Mouse (Mus musculus) testis, postnatal 10 days (tissue): ENCODE data around the gene Kif28.
"Not testable (repeated sequence)": the region's sequence is repeated elsewhere in the genome, so short reads cannot be mapped to it uniquely, and the experiment has no call there.

Source experiments
- DNase-seq: peaks from one replicate; pipeline ENCODE4 v3.0.0; 2021; ENCODE audit warnings: low spot score

Gene Kif28

DNA sequence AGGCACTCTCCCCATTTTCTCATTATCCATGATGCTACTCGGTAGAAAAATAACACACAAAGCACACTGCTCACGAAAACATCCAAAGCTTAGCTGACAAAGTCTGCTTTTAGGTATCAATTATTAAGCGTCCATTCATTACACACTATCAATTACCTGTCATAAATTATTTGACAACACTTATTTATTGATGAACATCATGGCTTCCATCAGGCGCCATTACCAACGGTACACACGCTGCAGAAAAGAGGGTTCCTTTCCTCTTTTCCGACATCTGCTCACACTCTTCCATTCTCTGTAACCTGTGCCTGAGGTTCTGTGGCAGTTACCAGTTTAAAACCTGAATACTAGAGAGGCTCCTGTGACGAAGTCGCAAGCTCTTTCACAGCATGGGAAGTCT, at the start of gene Kif28:
Kif28 (minus strand) TSS at position 101 of the 400 bp plus-strand sequence.
- DNase-seq: no peak

DNA sequence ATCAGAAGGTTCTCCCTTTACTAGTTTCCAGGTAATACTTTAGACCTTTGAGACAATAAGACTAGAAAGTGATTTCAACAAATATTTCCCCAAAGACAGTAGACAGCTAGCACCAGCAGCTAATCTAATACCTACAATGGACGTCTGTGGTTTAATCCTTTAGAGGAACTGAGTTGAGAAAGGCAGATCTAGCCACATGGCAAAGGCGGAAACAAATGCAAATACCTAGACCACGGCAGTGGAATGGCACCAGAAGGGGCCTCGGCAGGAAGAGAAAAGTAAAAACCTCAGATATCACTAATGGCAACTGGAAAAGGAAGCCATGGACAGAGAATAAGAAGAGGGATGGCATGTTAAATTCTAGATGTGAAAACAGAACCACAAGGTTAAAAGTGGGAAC, 42.2 kb upstream of the Kif28 start:
- no peak for DNase-seq

GRCm38 (mm10) chr1:179785502-179785901, 40.4 kb upstream of the Kif28 start:
- no peak for DNase-seq

GRCm38 (mm10) chr1:179784098-179784497, 39.0 kb upstream of the Kif28 start:
- DNase-seq: no peak

DNA sequence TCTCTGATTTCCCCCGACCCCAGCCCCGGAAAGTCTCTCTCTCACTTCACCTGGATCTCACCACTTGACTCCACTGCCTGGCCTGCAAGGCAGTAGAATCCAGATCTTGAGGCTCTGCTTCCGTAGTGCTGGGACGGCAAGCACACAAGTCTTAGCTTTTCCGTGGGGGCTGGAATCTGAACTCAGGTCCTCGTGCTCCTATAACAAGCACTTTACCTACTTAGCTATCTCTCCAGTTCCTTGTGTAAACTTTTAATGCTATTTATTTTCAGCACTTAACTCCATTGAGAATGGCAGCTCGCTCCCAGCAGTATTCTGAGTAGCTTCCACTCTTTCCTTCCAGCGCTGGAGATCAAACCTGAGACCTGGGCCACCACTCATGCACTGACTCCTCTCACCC, 31.8 kb upstream of the Kif28 start:
- DNase-seq: no peak

DNA sequence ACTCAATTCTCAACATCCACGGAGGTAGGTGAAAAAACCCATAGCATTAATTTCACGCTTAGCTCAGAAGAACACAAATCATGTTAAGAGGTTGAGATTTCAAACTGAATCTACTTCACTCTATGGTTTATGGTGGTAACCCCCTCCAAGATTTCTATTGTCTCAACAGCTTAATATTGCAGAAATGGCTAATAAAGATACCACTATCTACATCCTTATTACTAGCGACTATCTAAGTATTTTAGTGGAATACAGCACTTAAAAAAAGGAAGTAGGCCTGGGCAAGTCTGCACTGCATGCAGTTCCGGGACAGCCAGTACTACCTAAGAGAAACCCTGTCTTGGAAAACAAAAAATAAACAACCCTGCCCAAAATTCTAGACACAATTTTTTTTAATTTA, 15.5 kb upstream of the Kif28 start:
- DNase-seq: no peak

DNA sequence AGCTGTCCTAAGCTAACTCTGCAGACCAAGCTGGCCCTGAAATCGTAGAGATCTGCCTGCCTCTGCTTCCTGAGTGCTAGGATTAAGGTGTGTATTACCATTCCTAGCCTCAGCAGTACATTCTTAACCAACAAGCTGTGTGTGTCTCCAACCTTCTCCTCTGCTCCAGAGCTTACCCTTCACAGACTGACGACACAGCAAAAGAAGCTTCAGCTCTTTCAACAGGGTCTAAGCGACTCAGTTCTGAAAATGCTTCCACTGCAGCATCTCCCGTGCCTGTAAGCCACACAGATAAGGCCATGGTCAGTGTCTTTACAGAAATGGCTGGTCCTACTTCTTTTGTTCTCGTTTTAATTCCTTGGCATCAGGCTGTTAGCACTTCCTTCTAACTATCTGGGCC, 15.0 kb upstream of the Kif28 start:
- DNase-seq: no peak

- DNase-seq: no peak
Measured at GRCm38 (mm10) chr1:179756477-179756876, 11.4 kb upstream of the Kif28 start.

DNA sequence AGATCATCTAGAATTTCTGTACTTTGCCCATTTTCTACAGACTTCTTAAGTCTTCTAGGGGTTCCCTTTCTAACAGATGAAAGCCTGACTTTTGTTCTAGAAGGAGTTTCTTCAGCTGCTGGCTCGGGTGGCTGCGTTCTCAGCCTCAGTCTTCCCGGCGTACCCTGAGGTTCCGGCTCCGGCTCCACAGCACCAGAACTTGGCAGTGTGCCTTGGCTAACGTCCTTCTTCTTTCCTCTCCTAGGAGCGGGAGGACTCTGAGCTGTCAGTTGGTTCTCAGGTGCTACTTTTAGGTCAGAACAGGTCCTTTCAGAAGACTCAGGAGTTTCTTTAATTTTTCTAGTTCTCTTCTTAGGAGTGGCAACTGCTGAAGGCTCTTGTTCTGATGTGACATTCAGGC, 7.9 kb upstream of the Kif28 start:
- DNase-seq: no peak

- DNase-seq: no peak
Measured at GRCm38 (mm10) chr1:179752276-179752675, 7.2 kb upstream of the Kif28 start.

GRCm38 (mm10) chr1:179743593-179744193, 1.4 kb downstream of the Kif28 start:
- DNase-seq: no peak

DNA sequence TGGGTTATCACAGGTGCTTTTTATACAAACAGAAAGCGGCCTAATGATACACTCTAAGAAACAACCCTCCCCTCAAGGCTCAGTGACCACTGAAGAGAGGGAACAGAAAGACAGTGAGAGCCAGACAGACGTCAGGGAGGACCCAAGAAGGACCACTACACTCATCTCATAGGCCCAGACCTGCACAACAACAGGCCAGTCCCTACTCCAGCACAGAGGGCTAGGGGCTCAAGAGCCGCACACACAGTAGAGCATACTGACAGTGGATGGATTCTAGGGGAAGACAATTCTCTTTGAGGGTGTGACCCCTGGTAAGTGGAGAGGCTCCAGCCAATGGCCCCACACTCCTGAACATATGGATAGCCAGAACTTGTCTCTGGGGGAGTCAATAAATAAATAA, 8.6 kb downstream of the Kif28 start:
- DNase-seq: no peak

DNA sequence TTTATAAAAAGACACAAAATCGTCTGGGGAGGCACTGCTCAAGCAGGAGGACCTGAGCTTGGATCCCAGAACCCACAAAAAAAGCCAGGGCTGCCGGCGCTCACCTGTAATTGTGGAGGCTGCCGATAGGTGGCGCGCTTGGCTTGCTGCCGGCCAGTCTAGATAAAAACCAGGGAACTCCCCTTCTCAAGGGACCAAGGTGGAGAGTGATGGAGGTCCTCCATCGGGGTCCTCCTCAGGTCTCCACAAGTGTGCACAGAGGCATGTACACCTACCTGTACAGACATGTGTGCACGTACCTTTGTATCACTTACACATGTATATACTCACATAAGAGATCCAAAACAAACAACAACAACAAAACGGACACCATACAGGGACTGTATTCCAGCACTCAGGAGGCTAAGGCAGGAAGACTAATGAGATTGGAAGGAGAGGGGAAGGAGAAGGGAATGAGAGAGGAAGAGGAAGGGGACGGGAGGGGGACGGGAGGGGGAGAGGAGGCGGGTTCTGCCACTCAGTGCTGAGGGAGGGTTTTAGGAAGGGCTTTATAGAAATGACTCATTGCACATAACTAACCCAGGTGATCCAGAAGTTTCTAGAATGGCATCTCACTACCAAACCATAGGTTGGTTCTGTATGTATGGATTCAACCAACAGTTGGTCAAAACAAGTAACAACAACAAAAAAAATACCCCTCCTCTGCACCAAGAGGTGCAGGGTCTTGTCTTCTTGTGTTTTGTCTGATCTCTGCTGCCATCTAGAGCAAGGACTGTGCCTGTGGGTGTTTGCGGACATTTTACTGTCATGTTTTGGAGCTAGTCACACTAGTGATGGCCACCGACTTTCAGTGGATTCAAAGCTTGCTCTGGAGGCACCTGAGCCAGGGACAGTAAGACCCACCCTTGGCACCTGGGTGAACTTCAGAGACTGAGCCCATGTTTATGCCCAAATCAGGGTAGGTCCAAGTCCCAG, 10.3 kb downstream of the Kif28 start:
- peak; percentile 83 for DNase-seq

DNA sequence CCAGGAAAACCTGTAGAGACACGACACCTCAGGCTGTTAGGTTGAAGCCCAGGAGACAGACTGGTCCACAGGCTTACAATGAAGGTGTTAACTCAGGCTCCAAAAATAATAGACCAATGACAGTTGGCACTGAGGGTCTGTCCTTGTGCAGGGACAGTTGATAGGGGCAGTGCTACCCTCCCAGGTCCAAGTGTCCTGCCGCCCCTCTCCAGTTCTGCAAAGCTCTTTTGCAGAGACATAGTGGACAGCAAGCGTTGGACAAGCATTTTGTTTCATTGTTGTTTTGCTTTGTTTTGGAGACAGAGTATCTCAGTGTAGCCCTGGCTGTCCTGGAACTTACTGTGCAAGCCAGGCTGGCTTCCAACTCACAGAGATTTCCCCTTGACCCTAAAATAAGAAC, 13.7 kb downstream of the Kif28 start:
- no peak for DNase-seq

DNA sequence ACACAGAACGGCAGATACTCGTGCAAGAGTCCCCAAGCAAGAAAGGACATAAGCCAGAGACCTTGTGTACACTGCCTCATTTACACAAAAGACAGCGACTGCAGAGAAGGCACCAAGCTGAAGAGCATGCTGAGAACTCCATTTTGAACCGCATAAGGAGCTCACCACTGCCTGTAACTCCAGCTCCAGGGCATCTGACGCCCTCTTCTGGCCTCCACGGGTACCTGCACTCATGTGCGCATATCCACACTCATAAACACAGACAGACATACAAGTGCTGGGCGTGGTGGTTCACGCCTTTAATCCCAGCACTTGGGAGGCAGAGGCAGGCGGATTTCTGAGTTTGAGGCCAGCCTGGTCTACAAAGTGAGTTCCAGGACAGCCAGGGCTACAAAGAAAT, 16.4 kb downstream of the Kif28 start:
- DNase-seq: no peak

GRCm38 (mm10) chr1:179722811-179723469, 22.1 kb downstream of the Kif28 start:
- no peak for DNase-seq

GRCm38 (mm10) chr1:179715786-179716185, 29.3 kb downstream of the Kif28 start:
- no peak for DNase-seq

DNA sequence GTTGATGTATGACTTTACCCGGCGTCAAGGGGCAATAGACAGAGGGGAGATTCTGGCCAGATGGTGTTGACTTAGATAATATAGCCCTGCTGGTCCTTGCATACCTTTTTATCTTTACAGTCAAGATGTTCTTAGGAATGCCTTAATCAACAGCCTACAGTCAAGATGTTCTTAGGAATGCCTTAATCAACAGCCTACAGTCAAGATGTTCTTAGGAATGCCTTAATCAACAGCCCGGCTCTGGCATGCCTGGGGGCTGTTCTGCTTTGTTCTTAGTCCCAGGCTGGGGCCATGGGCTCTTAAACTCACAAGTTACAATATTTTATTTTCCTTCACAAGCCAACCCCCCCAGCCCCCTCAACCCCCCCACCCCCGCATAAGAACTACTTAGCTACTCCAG, 29.8 kb downstream of the Kif28 start:
- DNase-seq: not testable (repeated sequence)

DNA sequence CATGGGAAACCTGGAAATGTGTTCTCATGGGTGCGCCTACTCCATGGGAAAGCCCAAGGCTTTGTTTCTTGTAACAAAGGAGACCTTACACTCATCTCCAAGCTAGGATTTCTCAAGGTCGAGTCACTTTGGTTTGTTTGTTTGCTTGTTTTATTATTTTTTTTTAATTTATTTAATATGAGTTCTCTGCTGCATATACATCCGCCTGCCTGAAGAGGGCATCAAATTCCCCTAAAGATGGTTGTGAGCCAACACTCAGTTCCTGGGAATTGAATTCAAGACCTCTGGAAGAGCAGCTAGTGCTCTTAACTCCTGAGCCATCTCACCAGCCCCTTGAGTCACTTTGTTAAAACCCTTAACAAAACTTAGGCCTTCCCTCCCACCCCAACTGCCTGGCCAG, 31.7 kb downstream of the Kif28 start:
- no peak for DNase-seq

GRCm38 (mm10) chr1:179712658-179713057, 32.4 kb downstream of the Kif28 start:
- DNase-seq: no peak

DNA sequence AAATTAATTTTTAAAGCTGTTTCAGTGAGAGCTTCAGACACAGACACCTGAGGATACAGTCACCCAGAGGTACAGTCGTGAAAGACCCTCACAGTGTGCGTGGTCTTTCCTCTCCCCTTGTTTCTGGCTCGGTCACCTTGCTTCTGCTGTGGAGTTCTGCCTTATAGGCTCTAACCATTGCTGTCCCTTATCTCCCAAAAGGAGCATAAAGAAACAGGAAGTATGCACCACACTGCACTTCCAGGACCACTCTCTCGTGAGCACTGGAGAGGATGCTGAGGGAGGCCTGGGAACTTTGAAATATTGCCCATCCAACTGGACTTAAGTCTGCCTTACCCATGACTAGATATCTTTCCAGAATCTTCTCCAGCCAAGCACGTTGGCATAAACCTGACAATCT, 34.3 kb downstream of the Kif28 start:
- DNase-seq: no peak

DNA sequence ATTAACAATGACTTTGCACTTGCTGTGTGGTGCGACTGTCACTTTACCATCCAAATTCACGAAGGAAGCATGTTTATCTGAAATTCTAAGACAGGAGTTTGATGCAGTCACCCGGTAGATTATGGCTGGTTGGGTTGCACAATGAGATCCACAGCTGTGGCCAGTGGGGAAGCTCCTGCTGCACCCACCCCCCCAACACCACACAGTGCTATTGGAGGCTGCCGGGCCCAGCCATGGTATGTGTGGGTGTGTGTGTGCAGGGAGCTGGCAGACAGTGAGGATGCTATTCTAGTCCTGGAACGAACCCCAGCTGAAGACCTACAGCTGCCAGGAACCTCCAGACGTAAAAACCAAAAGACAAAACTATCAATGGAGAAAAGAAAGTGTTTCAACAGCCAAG, 35.7 kb downstream of the Kif28 start:
- DNase-seq: no peak

DNA sequence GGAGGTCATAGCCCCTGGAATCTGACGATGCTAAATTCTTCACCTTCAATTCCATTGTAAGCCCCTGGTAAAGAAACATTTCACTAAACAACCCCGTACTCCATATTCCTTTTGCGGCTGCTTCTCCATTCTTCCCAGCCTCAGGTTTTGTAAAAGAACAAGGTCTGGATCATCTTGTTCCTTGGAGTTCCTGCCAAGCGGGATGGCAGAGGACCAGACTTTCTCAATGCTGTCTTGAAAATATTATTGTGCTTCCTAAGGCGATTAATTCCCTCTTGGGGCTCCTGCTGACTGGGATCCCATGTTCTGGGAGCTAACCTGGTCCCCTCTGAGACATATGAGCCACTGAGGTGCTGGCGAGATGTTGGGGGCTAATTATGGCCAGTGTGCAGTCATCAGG, 39.9 kb downstream of the Kif28 start:
- DNase-seq: peak; percentile 81
